Mouse (Mus musculus): ENCODE measurements at regions not wholly inside any gene's neighbourhood (a gene's known extent, or its start where the extent isn't known, plus 50 kb on each side); places are given as distances from the start of the nearest gene placed in this dataset.

DNA sequence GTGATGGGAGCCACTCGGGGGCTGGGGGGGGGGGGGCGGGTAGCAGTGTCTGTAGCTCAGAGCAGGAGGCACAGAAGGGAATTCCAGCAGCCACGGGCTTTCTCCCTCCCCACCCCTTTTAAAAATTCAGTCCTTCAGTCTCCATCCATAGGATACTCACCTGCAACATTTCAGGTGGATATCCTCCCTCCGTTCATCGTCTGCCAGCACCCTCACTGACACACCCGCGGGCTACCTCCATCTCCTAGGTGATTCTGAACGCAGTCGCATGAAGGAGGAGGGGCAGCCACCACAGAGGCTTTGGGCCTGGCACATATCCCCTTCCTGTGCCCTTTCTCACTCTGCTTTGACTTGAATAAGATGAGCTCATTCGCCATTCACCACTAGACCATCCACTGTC, 79.4 kb upstream of the Tspan2 start:
- TF ChIP-seq CHD2 (IDR thresholded peaks at IDR 0.05; ENCODE audit: low read depth, low read length), result no peak
- no peak for TF ChIP-seq MAFK (IDR thresholded peaks at IDR 0.05; ENCODE audit: insufficient read depth, low read depth, low read length)

Measured in ES-E14 (cell line).